Mouse (Mus musculus): ENCODE results near the gene Serinc3.
"Not testable (repeated sequence)": the region's sequence is repeated elsewhere in the genome, so short reads cannot be mapped to it uniquely, and the experiment has no call there.

Gene Serinc3

DNA sequence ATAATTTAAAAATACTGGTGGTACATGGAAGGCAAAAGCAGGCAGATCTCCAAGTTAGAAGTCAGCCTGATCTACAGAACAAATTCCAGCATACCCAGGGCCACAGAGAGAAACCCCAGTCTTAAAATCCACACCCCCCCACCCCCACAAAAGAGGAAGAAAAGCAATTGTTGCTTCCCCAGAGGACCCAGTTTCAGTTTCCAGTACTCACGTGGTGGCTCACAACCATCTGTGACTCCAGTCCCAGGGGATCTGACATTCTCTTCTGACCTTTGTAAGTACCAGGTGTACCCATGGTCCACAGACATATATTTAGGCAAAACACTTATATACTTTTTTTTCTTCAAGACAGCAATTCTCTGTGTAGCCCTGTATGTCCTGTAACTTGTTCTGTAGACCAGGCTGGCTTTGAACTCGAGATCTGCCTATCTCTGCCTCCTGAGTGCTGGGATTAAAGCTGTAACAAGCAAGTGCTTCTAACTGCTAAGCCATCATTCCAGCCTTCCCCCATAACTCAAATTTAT lies 17.8 kb upstream of the Serinc3 start:
- DNase-seq (ENCODE audit: low spot score in 2 of 2), result peak in 1 of 2 experiments; percentile 82

DNA sequence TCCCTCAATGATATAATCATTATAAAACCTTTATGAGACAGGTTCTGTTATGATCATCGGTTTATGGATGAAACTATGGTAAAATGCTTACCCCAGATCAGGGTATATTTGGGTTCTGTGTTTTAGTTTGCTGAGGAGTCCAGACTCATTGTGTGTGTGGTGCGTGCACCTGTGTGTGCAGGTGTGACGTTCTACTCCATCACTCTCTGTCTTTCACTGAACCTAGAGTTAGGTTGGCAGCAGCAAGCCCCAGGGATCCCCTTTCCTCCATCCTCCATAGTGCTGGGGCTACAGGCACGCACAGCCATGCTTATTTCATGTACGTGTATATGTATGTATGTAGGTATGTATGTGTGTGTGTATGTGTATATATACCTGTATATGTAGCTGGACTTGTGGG lies 17.1 kb upstream of the Serinc3 start:
- DNase-seq (ENCODE audit: low spot score in 2 of 2), result no peak

DNA sequence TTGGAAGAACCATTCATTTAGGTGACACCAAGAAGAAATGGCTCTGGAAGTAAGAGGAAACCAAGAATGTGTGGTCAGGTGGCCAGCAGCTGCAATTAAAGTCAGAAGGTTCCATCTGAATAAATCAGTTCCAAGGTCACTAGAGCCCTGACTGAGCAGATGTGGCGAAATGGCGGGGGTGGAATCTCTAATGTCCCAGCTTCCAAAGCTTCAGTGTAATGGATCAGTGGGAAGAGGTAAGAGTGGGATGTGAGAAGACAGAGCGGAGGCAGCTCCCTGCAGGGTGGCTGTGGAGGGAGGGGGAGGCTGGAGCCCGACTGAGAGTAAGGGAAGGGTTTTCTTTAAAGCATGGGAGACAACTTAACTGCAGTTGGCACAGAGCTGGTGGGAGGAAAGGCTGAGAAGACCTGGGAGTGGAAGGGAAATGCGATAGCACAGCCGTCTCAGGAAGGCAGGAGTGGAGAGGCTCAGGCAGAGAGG lies 16.5 kb upstream of the Serinc3 start:
- no peak for DNase-seq (ENCODE audit: low spot score in 2 of 2)

DNA sequence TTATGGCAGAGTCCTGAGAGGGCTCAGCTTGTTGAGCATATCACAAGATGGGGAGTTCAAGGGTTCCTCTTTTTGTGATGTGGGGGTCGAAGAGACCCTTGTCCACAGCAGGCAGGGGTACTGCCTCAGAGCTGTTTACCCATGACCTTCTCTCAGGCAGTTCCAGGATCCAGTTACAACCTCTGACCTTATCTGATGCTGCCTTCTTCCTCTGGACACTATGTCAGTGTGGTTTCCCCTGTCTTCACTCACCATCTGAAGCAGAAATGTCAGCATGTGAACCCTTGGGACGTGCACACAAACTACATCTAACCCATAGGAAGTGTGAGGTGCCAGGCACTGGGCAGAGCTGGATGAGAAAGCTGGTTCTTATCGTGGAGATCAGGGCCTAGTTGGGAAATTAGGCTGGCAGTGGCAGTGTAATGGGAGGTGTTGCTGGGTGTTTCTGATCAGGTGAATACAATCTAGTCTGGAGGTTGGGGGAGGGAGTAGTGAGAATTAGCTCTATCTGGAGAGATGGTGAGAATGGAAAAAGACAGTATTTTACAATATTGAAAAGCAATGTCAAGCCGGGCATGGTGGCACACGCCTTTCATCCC lies 15.3 kb upstream of the Serinc3 start:
- no peak for DNase-seq (ENCODE audit: low spot score in 2 of 2)

- DNase-seq (ENCODE audit: low spot score in 2 of 2), result no peak
Observed at GRCm38 (mm10) chr2:163659431-163659830, 14.5 kb upstream of the Serinc3 start.

GRCm38 (mm10) chr2:163658941-163659340 lies 14.0 kb upstream of the Serinc3 start:
- no peak for DNase-seq (ENCODE audit: low spot score in 2 of 2)

DNA sequence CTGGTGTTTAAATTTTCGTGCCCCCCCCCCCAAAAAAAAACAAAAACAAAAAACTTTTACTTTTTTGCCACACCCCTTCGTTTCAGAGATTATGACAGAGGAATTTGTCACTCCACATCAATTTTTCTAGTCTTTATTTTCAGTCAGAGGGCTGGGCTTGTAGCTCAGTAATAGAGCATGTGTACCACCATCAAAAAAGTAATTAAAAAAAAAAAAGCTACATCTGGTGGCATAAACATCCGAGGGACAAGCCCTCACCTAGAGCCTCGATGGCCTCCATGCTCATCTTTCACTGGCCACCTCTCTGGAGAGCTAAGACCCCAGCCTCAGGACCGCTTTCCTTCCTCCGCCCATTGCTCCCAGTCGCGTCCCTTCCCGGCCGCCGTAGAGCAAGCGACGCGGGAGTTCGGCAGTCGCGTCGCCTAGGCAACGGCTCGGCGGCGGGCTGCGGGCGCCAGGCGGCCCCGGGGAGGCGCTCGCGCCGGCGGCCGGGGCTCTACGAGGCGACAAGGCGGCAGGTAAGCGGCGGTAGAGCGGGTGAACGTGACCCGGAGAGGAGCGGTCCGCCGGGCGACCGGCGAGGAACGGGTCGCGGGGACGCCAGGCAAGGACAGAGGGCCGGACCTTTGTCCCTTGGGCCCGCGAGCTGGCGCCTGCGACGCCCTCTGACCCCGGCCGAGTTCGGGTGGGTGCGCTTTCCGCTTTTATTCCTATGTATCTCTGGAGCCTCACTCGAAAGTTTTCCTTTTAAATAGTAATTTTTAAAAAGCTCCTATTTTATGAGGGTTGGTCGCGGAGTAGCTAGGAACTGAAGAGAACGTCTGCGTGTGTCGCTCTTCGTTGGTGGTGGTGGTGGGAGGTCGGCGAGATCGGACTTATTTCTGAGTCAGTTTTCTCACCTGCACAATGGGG lies 13.3 kb upstream of the Serinc3 start, which contains the start of gene Pkig:
TSS of gene Pkig (plus strand) at position 412 of the 912 bp plus-strand sequence.
- peak; percentile 65 to 77 for DNase-seq (ENCODE audit: low spot score in 2 of 2)

DNA sequence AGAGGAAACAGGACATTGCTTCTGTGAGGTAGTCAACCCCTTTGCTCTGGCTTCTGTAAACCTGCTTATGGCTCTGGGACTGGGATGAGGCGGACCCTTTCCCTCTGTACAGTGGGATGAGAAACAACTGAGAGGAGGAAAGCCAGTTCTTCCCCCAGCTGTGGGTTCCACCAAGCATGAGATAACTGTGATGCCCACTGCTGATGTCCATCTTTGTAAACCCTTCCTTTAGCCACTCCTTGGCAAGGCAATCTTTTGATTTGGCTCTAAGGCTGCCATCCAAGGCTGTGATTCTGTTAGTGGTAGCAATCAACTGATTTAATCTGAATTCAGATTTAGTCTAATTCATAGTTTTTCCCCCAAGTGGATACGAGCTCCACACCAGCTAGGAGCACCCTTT lies 12.6 kb upstream of the Serinc3 start:
- no peak for DNase-seq (ENCODE audit: low spot score in 2 of 2)

GRCm38 (mm10) chr2:163655699-163656098 lies 10.8 kb upstream of the Serinc3 start:
- DNase-seq (ENCODE audit: low spot score in 2 of 2), result not testable (repeated sequence)

GRCm38 (mm10) chr2:163646461-163647080 lies 1.6 kb upstream of the Serinc3 start:
- DNase-seq (ENCODE audit: low spot score in 2 of 2), result no peak

DNA sequence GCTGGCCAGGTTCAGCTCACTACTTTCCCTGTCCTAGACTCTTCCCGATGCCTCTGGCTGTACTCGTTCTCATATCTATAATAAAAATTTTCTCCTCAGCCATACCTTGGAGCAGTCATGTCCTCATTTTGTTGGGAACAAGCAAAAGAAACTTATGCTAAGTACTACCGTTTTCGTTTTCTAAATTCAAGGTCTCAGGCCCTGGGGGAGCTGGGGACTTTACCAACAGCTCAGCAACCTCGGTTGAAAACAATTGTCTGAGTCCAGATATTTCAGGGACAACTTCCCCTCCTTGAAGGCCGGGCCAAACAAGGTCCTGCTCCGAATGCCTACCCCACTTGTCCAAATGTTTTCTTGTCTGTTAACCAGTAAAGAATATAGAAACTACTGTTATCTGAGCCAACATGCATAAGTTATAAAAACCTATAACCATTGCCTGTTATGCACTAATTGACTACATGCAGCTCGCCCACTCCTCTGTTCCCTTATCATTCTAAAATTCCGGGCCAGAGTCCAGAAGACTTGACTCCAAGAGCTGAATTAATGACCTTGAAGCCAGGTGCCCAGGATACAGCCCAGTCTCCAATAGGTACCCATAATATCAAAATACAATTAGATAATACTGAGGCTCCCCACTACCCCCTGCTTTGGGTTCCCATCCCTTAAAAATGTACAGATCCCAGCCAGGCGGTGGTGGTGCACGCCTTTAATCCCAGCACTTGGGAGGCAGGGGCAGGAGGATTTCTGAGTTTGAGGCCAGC lies 949 bp upstream of the Serinc3 start:
- DNase-seq (ENCODE audit: low spot score in 2 of 2), result no peak

DNA sequence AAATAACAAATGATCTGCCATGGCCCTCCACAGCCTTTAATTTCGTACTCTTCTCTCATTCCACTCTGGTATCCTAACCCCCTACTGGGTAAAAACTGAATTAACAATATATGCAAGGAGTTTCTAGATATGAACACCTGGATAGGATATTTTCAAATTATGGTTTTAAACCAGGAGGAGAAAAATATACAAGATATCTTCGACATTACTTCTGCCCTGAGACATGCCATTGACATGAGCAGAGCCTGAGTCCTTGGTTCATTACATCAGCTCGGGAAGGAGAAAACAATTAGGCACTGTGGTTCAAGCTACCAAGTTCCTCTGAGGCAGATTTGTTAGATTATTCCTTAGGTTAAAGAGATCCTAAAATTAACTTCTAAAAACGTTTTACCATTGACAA lies 884 bp downstream of the Serinc3 start:
- DNase-seq (ENCODE audit: low spot score in 2 of 2), result no peak

DNA sequence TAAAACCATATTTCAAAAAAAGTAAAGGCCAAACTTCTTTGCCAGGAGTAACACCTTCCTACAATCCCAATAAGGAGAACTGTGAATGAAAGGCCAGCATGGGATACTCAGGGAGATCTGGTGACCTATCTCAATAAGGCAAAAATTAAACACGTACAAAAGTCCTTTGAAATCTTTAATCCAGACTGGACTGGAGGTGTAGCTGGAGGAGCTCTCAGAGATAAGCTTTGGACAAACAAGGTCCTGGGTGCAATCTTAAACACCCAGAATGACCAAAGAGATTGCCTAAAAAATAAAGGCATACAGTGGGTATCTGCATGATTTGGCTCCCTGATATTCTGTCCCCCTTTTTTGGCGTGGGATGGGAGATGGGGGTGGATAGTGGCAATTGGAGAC lies 1.4 kb downstream of the Serinc3 start:
- no peak for DNase-seq (ENCODE audit: low spot score in 2 of 2)

- DNase-seq (ENCODE audit: low spot score in 2 of 2), result peak; percentile 85 to 88
Observed at GRCm38 (mm10) chr2:163642685-163643575, 2.0 kb downstream of the Serinc3 start.

DNA sequence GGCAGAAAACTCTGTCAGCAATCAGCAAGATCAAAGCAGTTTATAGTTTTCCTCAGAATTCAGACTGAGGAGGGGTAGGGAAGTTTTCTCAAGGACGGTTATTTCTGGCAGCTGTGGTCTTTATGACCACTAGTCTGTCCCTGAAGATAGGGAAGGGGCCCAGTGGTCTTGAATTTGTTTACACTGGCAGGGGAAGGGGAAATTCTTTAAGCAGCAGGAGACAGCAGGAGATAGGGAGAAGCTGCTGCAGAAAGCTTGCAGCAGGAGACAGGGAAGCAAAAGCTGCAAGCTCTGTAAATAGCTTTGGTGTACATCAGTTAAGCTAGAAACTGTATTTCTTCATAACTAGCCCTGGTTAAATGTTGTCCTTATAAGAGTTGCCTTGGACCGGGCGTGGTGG lies 3.2 kb downstream of the Serinc3 start:
- DNase-seq (ENCODE audit: low spot score in 2 of 2), result no peak

DNA sequence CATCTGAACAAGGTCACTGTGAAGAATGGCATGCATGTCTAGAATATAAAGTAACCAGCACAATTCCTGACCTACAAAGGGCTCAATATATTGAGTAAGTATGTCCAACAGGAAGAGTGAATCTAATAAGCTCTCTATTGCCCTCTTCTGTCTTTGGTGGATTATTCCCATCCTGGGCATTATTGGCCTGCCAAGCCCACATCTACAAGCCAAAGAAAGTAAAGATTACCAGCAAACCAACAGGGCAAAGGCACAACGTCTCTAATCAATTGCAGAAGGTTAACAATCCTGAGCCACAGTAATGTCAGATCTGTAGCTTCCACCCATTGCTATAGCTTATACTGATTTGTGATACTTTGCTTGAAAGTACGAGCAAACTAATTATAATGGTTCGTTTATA lies 4.4 kb downstream of the Serinc3 start:
- no peak for DNase-seq (ENCODE audit: low spot score in 2 of 2)

- DNase-seq (ENCODE audit: low spot score in 2 of 2), result no peak
Observed at GRCm38 (mm10) chr2:163637655-163638266, 7.2 kb downstream of the Serinc3 start.

- no peak for DNase-seq (ENCODE audit: low spot score in 2 of 2)
Observed at GRCm38 (mm10) chr2:163636057-163636456, 8.9 kb downstream of the Serinc3 start.

GRCm38 (mm10) chr2:163634211-163634610 lies 10.7 kb downstream of the Serinc3 start:
- no peak for DNase-seq (ENCODE audit: low spot score in 2 of 2)

DNA sequence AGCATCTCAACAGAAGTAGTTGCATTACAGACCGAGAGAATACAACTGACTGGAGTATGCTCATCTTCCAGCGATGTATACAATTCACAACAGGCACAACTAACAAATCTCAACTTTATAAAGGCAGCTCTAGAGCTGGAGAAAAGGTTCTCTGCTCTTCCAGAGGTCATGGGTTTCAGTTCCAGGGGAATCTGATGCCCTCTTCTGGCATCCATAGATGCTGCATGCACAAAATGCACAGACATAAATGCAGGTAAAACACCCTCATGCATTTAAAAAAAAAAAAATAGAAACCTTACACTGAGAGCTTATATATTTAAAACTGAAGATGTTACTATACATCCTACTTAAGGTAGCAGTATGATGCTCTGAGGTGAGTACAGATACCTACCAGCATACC lies 13.2 kb downstream of the Serinc3 start:
- DNase-seq (ENCODE audit: low spot score in 2 of 2), result no peak

All from natural killer cell, adult 2 months (primary cell).